Mouse (Mus musculus): Measurements from ENCODE around the gene Fbxw5. TPM values are rescaled to one million over a fixed set of nuclear protein-coding genes. Genes with fewer than 3 reads are reported as not detected.

Gene Fbxw5
- polyA plus RNA-seq, 1 experiment from 2014 or later = 57.5 TPM

DNA sequence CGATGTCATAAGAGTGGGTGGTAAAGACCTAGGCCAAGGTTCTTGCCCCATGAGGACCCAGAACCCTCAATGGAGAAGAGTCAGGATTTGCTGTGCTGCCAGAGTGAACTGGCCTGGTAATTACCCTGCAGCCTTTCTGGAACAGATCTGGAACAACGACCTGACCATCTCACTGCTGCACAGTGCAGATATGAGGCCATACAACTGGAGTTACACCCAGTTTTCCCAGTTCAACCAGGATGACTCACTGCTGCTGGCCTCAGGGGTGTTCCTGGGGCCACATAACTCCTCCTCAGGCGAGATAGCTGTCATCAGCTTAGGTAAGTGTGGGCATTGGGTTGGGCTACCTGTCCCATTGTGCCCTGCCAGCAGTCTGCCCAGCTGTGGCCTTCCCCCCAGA, 2.2 kb downstream of the Fbxw5 start:
- 71% methylated on average over 3 of the region's 3 CpGs for WGBS
- no peak overlapping the region for H3K4me3 ChIP-seq (replicated peaks)
- H3K4me2 ChIP-seq (replicated peaks) = peak overlapping the region; percentile 84; the same call in 1 of the 2 replicates
- H3K27ac ChIP-seq = 0 out of 2 replicates have a peak overlapping the region, but pooled peaks have one; percentile 14
- H3K36me3 ChIP-seq = peaks cover 7% of the 10 kb centered on the region
- no peaks in the 10 kb centered on the region for H3K27me3 ChIP-seq (replicated peaks)
- H3K9me3 ChIP-seq = no peaks in the 10 kb centered on the region
- peaks cover 22% of the 10 kb centered on the region for H3K4me1 ChIP-seq (replicated peaks)
- ATAC-seq = peak; percentile 33
- H3K9ac ChIP-seq = no peak overlapping the region

DNA sequence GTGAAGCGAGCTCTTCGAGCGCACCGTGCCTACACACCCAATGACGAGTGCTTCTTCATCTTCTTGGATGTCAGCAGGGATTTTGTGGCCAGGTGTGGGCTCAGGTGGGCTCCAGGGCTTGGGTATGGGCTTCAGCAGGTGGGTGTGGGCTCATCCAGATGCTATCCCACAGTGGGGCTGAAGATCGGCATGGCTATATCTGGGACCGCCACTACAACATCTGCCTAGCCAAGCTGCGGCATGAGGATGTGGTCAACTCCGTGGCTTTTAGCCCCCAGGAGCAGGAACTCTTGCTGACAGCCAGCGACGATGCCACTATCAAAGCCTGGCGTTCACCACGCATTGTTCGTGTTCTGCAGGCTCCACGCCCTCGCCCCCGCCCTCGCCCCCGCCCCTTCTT, 4.0 kb downstream of the Fbxw5 start:
- no peak overlapping the region for H3K4me2 ChIP-seq (replicated peaks)
- H3K36me3 ChIP-seq = peaks cover 7% of the 10 kb centered on the region
- H3K27ac ChIP-seq = no peak overlapping the region
- H3K4me3 ChIP-seq (replicated peaks) = no peak overlapping the region
- no peaks in the 10 kb centered on the region for H3K9me3 ChIP-seq
- no peak overlapping the region for H3K9ac ChIP-seq
- no peak for ATAC-seq
- WGBS = 92% methylated on average over 19 of the region's 19 CpGs
- peaks cover 22% of the 10 kb centered on the region for H3K4me1 ChIP-seq (replicated peaks)
- H3K27me3 ChIP-seq (replicated peaks) = no peaks in the 10 kb centered on the region

DNA sequence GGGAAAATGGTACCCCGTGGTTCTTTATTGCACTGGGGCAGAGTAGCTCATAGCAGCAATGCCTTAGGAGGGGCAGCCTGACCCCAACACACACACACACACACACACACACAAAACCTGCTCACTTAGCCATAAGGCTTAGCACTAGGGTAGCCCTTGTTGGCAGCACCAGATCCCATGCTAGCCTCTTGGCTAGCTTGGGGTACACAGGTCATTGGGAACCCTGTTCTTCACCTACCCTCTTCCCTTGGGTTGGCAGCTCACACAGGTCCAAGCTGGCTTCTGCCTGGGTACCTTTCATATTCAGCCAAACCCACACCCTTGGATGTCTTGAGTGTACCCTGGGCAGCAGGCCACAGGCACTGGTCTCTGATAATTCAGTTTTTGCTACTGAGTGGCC, 4.5 kb downstream of the Fbxw5 start:
- 92% methylated on average over 1 of the region's 1 CpGs for WGBS
- Histone ChIP-seq H3K4me1 (replicated peaks) (peaks cover 19% of the 10 kb centered on the region), H3K9me3 (no peaks in the 10 kb centered on the region), H3K27ac (no peak overlapping the region), H3K4me2 (replicated peaks) (no peak overlapping the region), H3K4me3 (replicated peaks) (no peak overlapping the region), H3K36me3 (peaks cover 7% of the 10 kb centered on the region), H3K9ac (0 out of 2 replicates have a peak overlapping the region, but pooled peaks have one; percentile 1), H3K27me3 (replicated peaks) (no peaks in the 10 kb centered on the region)
- no peak for ATAC-seq

- peaks cover 7% of the 10 kb centered on the region for H3K36me3 ChIP-seq
- H3K9me3 ChIP-seq = no peaks in the 10 kb centered on the region
- H3K4me2 ChIP-seq (replicated peaks) = no peak overlapping the region
- no peaks in the 10 kb centered on the region for H3K27me3 ChIP-seq (replicated peaks)
- H3K9ac ChIP-seq = no peak overlapping the region
- no peak overlapping the region for H3K27ac ChIP-seq
- 88% methylated on average over 4 of the region's 4 CpGs for WGBS
- peaks cover 16% of the 10 kb centered on the region for H3K4me1 ChIP-seq (replicated peaks)
- ATAC-seq = no peak
- no peak overlapping the region for H3K4me3 ChIP-seq (replicated peaks)
Measured at GRCm38 (mm10) chr2:25505860-25506259, 5.3 kb downstream of the Fbxw5 start.

DNA sequence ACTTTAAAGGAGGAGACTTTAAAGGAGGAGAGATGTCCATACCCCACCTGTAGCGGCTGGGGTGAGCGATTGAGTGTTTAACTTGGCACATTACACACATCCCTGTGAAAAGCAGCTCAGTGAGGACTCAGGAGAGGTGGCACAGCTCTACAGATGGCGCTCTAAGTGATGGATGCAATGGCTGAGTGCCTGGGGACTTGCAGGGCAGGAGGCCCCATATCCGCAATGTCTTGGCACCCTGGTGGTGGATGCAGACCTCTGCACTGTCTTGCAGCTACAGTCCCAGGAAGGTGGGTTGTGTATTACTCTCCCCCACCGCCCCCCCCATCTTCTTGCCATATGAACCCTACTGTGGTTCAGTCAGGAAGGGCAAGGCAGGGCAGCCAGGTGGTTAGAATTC, 6.4 kb downstream of the Fbxw5 start:
- Histone ChIP-seq H3K27me3 (replicated peaks) (no peaks in the 10 kb centered on the region), H3K36me3 (peaks cover 7% of the 10 kb centered on the region), H3K9ac (no peak overlapping the region), H3K4me3 (replicated peaks) (no peak overlapping the region), H3K4me2 (replicated peaks) (no peak overlapping the region), H3K4me1 (replicated peaks) (peaks cover 9% of the 10 kb centered on the region), H3K9me3 (no peaks in the 10 kb centered on the region), H3K27ac (no peak overlapping the region)
- ATAC-seq = no peak
- WGBS = 37% methylated on average over 5 of the region's 5 CpGs

DNA sequence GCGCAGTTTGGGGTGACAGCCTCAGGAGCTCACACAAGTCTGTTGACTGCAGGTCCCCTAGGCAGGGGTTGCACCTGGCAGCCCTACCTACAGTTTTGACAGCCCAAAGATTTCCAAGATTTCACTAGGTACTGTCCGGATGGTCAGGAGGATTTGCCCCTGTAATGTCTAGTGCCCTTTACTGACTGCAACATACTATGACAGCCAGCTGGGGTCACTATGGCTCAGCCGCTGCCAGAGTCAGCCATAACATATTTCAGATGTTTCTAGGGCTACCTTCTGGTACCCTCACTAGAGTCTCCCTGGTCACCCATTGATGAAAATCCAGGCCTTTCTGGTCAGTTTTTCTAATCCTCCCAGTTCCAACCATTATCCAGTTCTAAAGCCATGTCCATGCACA, 9.4 kb downstream of the Fbxw5 start:
- Histone ChIP-seq H3K9ac (no peak overlapping the region), H3K36me3 (peaks cover 6% of the 10 kb centered on the region), H3K9me3 (no peaks in the 10 kb centered on the region), H3K4me3 (replicated peaks) (no peak overlapping the region), H3K27ac (no peak overlapping the region), H3K4me1 (replicated peaks) (no peaks in the 10 kb centered on the region), H3K4me2 (replicated peaks) (no peak overlapping the region), H3K27me3 (replicated peaks) (no peaks in the 10 kb centered on the region)
- WGBS = 72% methylated on average over 3 of the region's 3 CpGs
- ATAC-seq = no peak

DNA sequence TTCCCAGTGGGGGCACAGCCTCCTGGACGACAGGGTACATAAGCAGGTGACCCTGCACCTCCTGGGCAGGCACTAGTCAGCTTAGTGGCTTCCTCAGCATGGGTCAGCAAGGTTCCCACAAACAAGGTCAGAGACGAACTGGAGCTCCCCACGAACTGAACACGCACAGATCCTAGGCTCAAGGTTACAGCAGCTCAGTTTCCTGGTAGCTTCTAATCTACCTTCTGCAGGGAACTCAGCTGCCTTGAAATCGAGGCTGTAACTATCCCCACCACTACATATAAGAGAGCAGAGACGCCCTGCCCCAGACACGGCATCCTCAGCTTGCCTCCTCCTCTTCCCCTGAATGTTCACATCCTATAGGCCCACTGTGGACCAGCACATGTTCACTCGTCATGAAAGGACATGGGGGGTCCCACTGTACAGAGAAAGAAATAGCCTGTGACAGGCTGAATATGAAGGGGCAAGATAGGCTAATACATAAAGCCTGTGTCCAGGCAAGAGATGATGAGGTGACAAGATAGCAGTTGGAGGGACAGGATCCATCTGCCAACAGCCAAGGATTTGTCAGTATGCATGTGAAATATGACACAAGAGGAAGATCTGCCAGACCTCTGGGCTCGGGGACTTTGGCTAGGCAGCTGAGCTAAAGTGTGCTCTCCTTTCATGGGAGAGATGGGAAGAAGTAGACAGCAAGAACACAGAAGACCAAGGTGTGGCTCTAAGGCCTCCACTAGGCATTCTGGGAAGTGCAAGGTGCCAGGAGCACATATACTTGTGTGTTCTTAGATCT, 26.2 kb downstream of the Fbxw5 start:
- H3K27me3 ChIP-seq (replicated peaks) = no peaks in the 10 kb centered on the region
- H3K9ac ChIP-seq = no peak overlapping the region
- H3K4me3 ChIP-seq (replicated peaks) = no peak overlapping the region
- H3K27ac ChIP-seq = no peak overlapping the region
- peaks cover 66% of the 10 kb centered on the region for H3K36me3 ChIP-seq
- H3K9me3 ChIP-seq = no peaks in the 10 kb centered on the region
- ATAC-seq = no peak
- H3K4me1 ChIP-seq (replicated peaks) = no peaks in the 10 kb centered on the region
- WGBS = 88% methylated on average over 9 of the region's 9 CpGs
- H3K4me2 ChIP-seq (replicated peaks) = no peak overlapping the region

DNA sequence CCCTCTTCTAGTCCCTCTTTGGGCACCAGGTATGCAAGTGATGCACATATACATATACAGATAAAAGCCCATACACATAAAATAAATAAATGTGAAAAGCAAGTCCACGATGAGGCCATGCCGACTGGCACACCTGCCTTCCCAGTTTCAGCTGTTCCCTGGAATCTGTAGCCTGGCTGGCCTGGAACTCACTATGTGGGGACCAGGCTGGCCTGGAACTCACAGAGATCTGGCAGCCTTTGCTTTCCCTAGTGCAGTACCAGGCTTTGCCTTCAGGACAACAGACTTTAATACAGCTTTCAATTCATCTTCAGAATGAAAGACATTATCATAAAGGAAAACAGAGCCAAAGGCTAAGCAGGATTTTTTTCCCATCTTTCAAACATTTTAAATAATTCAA, 33.2 kb downstream of the Fbxw5 start:
- no peaks in the 10 kb centered on the region for H3K4me1 ChIP-seq (replicated peaks)
- no peaks in the 10 kb centered on the region for H3K9me3 ChIP-seq
- H3K9ac ChIP-seq = no peak overlapping the region
- ATAC-seq = no peak
- H3K36me3 ChIP-seq = peaks cover 34% of the 10 kb centered on the region
- no peak overlapping the region for H3K4me2 ChIP-seq (replicated peaks)
- H3K27ac ChIP-seq = no peak overlapping the region
- WGBS = 88% methylated on average over 2 of the region's 2 CpGs
- H3K27me3 ChIP-seq (replicated peaks) = no peaks in the 10 kb centered on the region
- H3K4me3 ChIP-seq (replicated peaks) = no peak overlapping the region

DNA sequence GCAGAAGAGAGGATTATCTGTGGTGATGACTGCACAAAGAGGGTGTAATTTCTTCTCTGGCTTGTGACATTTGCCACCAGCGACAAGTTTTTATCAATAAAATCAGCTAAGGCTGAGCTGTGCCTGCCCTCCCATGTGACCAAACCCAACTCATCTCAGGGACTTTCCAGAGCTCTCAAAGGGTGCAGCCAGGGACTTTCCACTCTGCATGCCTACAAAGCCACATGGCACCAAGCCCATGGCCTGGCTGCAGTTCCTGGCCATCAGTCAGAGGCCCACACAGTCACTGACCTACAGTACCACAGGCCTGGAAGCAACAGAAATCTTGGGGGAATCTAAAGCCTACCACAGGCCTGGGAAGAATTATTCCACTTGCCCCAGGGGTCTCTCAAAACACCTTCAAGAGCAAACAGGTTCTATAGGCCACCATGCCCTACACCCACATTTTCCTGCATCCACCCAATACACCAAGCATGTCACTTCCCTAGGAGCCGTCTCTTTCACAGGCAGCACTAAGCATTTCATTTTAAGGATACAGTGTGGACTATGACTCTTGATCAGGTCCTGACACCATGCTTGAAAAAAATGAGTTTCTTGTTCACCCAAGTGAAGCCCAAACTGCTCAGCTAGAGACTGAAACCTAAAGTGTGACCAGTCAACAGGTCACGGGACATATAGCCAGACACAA, 33.8 kb downstream of the Fbxw5 start:
- Histone ChIP-seq H3K27me3 (replicated peaks) (no peaks in the 10 kb centered on the region), H3K9me3 (no peaks in the 10 kb centered on the region), H3K36me3 (peaks cover 30% of the 10 kb centered on the region), H3K27ac (no peak overlapping the region), H3K4me1 (replicated peaks) (no peaks in the 10 kb centered on the region), H3K4me2 (replicated peaks) (no peak overlapping the region), H3K4me3 (replicated peaks) (no peak overlapping the region), H3K9ac (no peak overlapping the region)
- WGBS = 87% methylated on average over 3 of the region's 3 CpGs
- no peak for ATAC-seq

DNA sequence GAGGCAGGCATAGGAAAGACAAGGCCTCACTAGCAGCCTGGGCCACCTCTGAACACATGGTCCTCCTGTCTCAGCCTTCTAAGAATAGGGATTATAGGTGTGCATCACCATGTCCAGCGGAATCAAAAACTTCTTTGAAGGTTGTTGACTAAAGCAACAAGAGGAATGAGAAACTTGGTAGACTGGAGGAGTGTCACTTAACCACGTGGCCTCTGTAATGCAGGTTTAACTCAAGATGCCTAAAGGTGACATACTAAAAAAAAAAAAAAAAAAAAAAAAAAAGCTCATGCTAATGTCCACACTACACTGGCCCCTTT, 34.3 kb downstream of the Fbxw5 start:
- Histone ChIP-seq H3K9ac (no peak overlapping the region), H3K9me3 (no peaks in the 10 kb centered on the region), H3K36me3 (peaks cover 29% of the 10 kb centered on the region), H3K4me1 (replicated peaks) (no peaks in the 10 kb centered on the region), H3K27me3 (replicated peaks) (no peaks in the 10 kb centered on the region), H3K4me3 (replicated peaks) (no peak overlapping the region), H3K27ac (no peak overlapping the region), H3K4me2 (replicated peaks) (no peak overlapping the region)
- ATAC-seq = no peak
- 89% methylated on average over 2 of the region's 2 CpGs for WGBS

DNA sequence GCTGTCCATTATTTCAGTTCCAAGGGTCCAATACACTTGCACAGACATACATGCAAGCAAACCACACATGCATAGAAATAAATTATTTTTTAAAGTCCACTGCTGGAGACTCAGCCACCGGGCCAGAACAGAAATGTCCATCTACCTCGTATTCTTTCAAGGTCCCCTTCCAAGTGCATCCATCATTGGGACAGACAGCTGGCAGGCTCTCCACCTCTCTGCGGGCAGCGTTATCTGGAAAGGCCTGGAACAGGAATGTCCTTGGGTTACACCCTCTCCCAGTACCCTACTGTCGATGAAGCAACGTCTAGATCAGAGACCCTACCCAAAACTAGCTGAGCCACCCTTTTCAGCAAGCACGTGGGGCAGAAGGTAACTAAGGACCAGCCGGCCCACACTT, 36.0 kb downstream of the Fbxw5 start:
- WGBS = 84% methylated on average over 8 of the region's 8 CpGs
- ATAC-seq = no peak
- Histone ChIP-seq H3K4me1 (replicated peaks) (0 out of 2 replicates have a peak, but pooled peaks cover under 1% of the 10 kb centered on the region), H3K4me2 (replicated peaks) (no peak overlapping the region), H3K9ac (no peak overlapping the region), H3K36me3 (peaks cover 22% of the 10 kb centered on the region), H3K4me3 (replicated peaks) (no peak overlapping the region), H3K27ac (no peak overlapping the region), H3K9me3 (no peaks in the 10 kb centered on the region), H3K27me3 (replicated peaks) (no peaks in the 10 kb centered on the region)

DNA sequence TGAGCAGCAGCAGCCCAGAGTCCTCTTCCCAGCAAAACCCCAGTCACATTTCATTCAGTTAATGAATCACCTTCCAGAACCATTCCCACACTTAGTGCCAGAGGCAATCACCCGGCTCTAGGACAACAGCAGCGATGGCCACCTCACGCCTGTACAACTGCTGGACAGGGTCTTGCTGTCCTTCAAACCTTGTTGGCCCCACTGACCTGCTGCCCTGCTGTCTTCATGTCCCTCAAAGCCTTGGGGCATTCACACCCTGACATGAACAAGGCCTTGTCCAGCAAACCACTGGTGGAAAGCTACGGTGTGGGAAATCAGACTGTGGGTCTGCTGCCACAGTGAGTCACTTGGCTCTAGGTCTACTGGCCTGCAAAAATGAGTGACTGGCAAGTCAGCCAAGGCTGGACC, 40.0 kb downstream of the Fbxw5 start:
- 93% methylated on average over 4 of the region's 4 CpGs for WGBS
- no peak overlapping the region for H3K4me2 ChIP-seq (replicated peaks)

More for the DNA sequence above, 40.0 kb downstream of the Fbxw5 start:
- Histone ChIP-seq H3K27me3 (replicated peaks) (no peaks in the 10 kb centered on the region), H3K4me1 (replicated peaks) (0 out of 2 replicates have a peak, but pooled peaks cover 7% of the 10 kb centered on the region), H3K9me3 (no peaks in the 10 kb centered on the region), H3K36me3 (peaks cover 17% of the 10 kb centered on the region), H3K9ac (no peak overlapping the region), H3K4me3 (replicated peaks) (no peak overlapping the region), H3K27ac (no peak overlapping the region)
- no peak for ATAC-seq

Measured in intestine, embryonic 15.5 days (tissue).